Mouse (Mus musculus): ENCODE data around the gene Zc3h6. TPM values are rescaled to one million over a fixed set of nuclear protein-coding genes. Genes with fewer than 3 reads are reported as not detected.

The Zc3h6 gene
- total RNA-seq, 2 experiments from 2014 or later: 11.4 to 13.3 TPM

Small RNA genes within 50 kb of the gene (microRNA-seq; reads per million reads assigned to microRNA genes)
- gene Gm22859: 0 reads per million in 2 experiments

Other genes starting within 250 kb of the Zc3h6 start
- gene Tmem87b, start 149.3 kb upstream of the Zc3h6 start, total RNA-seq (2021): 10 to 100 TPM; 32.7 to 33.5 TPM
- gene Fbln7, start 104.4 kb upstream of the Zc3h6 start, total RNA-seq (2021): 1 to 10 TPM; 4.0 to 4.8 TPM
- gene Zc3h8, start 23.3 kb upstream of the Zc3h6 start, total RNA-seq (2021): 1 to 10 TPM; 6.7 to 7.0 TPM
- gene Gm10762, start 323 bp downstream of the Zc3h6 start, total RNA-seq (2021): 1 to 10 TPM; 7.3 to 7.4 TPM
- under 1 TPM; 0.13 TPM for gene Vinac1, start 80.8 kb downstream of the Zc3h6 start, total RNA-seq (2021)
- gene Ttl, start 98.5 kb downstream of the Zc3h6 start, total RNA-seq (2021): 10 to 100 TPM; 75.3 to 83.5 TPM
- 10 to 100 TPM; 20.9 to 21.1 TPM for gene Polr1b, start 133.6 kb downstream of the Zc3h6 start, total RNA-seq (2021)
- gene Chchd5, start 162.3 kb downstream of the Zc3h6 start, total RNA-seq (2021): 10 to 100 TPM; 10.4 to 10.5 TPM
- 100 to 1,000 TPM; 127 to 130 TPM for gene Slc20a1, start 231.4 kb downstream of the Zc3h6 start, total RNA-seq (2021)

All from left cerebral cortex, postnatal 14 days (tissue).